Mouse (Mus musculus) embryonic fibroblast, embryonic 13.5 days (primary cell): ENCODE results near the gene Cck.

Experiments used
- CTCF ChIP-seq: IDR thresholded peaks from 2 replicates; pipeline ENCODE4 v1.5.1; 2011; ENCODE audit warnings: mild to moderate bottlenecking, control low read depth, low read length, moderate library complexity, borderline replicate concordance; ENCODE audit not compliant: insufficient read depth
- POLR2A ChIP-seq: IDR thresholded peaks from 2 replicates; pipeline ENCODE4 v1.6.1; 2011; ENCODE audit warnings: low read depth, mild to moderate bottlenecking, control low read depth, low read length, moderate library complexity

DNA sequence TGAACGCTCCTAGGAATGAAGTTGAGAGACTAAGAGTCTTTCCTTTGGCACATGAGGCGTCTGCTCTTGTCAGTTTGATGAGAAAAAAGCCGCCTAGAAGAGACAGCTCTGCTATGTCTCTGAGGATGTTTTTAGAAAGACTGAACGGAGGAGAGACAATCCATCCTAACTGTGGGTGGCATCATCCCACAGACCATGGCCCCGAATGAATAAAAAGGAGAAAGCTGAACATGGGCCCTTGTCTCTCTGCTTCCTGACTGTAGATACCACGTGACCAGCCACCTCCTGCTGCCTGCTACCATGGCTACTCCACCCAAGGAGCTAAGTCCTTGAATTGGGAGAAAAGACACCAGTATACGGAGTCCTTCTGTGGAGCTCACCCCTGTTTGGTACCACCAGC lies 8.3 kb downstream of the Cck start:
- TF ChIP-seq CTCF (no peak), POLR2A (no peak)
